Mouse (Mus musculus) E14TG2a.4 (cell line): ENCODE measurements around the gene Cpt1a.
A peak's percentile ranks its signal among the peaks of the same experiment; 100 is the strongest.

ENCODE experiments used
- H3K27me3 ChIP-seq: 2 replicates; pipeline ENCODE4 v1.6.1; 2014; ENCODE audit warnings: low read length, control low read depth; ENCODE audit not compliant: insufficient read depth
- H3K36me3 ChIP-seq: 2 replicates; pipeline ENCODE4 v1.6.1; 2014; ENCODE audit warnings: low read length, control low read depth; ENCODE audit not compliant: insufficient read depth
- H3K4me1 ChIP-seq: replicated peaks from 2 replicates; pipeline ENCODE4 v1.6.1; 2014; ENCODE audit warnings: low read depth, low read length, control low read depth
- H3K4me3 ChIP-seq: replicated peaks from 2 replicates; pipeline ENCODE4 v1.5.1; 2014; ENCODE audit warnings: mild to moderate bottlenecking, low read length
- H3K9me3 ChIP-seq: 2 replicates; pipeline ENCODE4 v1.6.1; 2014; ENCODE audit warnings: low read length, control low read depth
- CTCF ChIP-seq: conservative IDR thresholded peaks from 2 replicates; pipeline ENCODE4 v1.5.1; 2014; ENCODE audit warnings: low read length
- NANOG ChIP-seq: IDR thresholded peaks from 2 replicates; pipeline ENCODE4 v1.6.1; 2014; ENCODE audit warnings: borderline replicate concordance, low read length, mixed read lengths
- POU5F1 ChIP-seq: IDR thresholded peaks from 2 replicates; pipeline ENCODE4 v1.6.1; 2014; ENCODE audit warnings: low read length, borderline replicate concordance

Cpt1a gene

DNA sequence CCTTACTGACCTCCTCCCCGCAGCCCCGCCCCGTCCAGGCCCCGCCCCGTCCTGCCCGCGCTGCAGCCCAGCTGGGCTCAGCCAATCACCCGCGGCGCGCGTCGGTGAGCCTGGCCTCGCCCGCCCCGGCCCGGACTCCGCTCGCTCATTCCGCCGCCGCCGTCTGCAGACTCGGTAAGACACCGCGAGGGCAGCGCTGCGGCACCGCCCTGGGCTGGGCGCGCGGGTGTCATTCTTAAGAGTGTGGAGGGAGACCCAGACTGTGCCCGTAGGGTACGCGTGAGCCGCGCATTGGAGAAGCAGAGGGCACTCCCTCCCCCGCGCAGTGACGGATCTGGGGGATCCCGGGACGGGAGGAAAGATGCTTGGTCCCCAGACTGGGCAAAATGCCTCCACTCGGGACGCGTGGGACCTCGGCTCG, 1.1 kb downstream of the Cpt1a start:
- Histone ChIP-seq H3K36me3 (no peaks in the 10 kb centered on the region), H3K4me3 (peak overlapping the region; percentile 91), H3K4me1 (peaks cover 56% of the 10 kb centered on the region), H3K27me3 (peaks cover 37% of the 10 kb centered on the region), H3K9me3 (no peaks in the 10 kb centered on the region)
- TF ChIP-seq NANOG (no peak), CTCF (no peak), POU5F1 (no peak)

DNA sequence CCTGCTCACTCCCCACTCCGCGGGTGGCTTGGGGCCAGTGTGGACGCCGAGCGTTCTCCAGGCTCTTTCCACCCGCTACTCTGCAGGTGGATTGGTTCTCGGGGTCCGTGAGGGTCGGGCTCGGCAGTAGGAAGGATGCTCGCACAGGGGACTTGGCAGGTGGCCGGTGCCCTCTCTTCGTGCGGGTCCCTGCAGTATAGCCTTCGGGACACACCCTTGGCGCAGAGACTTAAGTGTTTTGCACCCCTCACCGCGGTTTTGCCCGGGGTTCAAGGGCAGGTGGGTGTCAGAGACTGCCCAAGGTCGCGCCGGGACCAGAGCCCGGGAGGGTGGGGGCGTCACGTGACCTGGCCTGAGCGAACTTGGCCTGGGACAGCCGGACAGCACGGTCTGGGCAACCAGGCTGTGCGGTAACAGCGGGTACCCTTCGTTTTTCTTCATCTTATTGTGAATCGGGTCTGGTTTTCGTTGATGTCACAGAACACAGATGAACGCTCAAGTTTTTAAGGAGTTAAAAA, 1.7 kb downstream of the Cpt1a start:
- no peaks in the 10 kb centered on the region for H3K9me3 ChIP-seq
- peak overlapping the region; percentile 91 for H3K4me3 ChIP-seq
- no peak for TF ChIP-seq POU5F1
- H3K4me1 ChIP-seq: peaks cover 62% of the 10 kb centered on the region
- H3K36me3 ChIP-seq: peaks cover 1% of the 10 kb centered on the region; the same call in 1 of the 2 replicates
- H3K27me3 ChIP-seq: peaks cover 34% of the 10 kb centered on the region

DNA sequence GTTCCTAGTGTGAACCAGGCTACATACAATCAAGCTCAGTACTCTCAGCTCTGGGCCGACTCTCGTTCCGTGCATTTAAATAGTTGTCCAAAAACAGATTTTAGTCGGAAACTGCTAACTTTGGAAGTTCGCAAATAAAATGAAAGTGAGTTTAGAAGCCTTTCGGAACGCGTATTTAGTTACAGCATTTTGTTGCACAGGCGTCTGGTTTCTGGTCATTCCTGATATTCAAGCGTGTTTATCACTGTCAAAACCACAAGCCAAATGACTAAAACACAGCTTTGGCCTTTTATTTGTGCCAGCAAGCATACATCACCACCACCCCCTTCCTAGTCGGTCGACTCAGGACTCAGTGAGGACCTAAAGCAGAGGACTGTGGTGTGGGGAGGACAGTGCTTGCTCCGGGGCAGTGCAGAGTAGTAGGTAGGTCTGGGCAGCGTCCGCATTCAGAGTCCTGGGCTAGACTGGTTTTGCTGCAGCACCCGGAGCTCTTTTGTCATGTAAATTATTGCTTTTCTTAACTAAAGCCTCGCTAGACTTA, 2.2 kb downstream of the Cpt1a start:
- Histone ChIP-seq H3K4me3 (peak overlapping the region; percentile 91), H3K9me3 (no peaks in the 10 kb centered on the region), H3K27me3 (peaks cover 29% of the 10 kb centered on the region), H3K36me3 (peaks cover 3% of the 10 kb centered on the region; the same call in 1 of the 2 replicates), H3K4me1 (peaks cover 65% of the 10 kb centered on the region)
- TF ChIP-seq CTCF (no peak), POU5F1 (peak; percentile 77)

DNA sequence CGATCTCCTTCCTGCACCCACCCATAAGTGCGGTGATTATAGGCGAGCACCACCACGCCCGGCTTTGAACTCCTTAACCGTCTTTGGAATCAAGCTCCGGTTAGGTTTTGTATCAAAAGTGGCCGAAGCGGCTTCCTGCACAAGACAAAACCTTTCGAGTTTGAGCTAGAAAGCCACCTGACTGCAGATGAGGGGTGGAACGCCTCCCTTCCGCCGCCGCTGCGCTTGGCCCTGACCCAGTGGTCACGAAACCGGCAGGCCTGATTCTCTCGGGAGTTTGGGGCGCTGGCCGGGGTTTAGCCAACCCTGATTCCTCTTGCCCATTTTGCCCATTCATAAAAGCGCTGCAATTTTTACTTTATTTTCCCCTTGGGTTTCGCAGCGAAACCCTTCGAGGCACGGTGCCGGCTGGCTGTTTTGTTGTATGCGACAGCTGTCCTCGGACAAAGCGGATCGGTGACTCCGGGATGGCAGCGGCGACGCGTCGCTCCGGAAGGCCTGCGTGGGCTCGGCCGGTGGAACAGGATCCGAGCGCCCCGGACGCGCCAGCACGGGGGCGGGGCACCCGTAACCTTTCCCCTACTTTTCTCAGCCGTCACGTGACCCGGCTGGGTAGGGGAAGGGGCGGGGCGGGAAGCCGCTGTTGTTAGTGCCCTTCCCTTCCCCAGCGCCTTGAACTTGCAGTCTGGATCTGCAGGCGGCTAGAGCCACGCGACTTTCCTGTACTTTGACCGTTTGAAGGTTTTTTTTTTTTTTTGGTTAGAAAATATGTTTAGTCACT, 3.0 kb downstream of the Cpt1a start:
- Histone ChIP-seq H3K27me3 (peaks cover 22% of the 10 kb centered on the region), H3K36me3 (peaks cover 5% of the 10 kb centered on the region; the same call in 1 of the 2 replicates), H3K9me3 (no peaks in the 10 kb centered on the region), H3K4me3 (peak overlapping the region; percentile 91), H3K4me1 (peaks cover 67% of the 10 kb centered on the region)
- TF ChIP-seq CTCF (no peak), NANOG (no peak), POU5F1 (no peak)

DNA sequence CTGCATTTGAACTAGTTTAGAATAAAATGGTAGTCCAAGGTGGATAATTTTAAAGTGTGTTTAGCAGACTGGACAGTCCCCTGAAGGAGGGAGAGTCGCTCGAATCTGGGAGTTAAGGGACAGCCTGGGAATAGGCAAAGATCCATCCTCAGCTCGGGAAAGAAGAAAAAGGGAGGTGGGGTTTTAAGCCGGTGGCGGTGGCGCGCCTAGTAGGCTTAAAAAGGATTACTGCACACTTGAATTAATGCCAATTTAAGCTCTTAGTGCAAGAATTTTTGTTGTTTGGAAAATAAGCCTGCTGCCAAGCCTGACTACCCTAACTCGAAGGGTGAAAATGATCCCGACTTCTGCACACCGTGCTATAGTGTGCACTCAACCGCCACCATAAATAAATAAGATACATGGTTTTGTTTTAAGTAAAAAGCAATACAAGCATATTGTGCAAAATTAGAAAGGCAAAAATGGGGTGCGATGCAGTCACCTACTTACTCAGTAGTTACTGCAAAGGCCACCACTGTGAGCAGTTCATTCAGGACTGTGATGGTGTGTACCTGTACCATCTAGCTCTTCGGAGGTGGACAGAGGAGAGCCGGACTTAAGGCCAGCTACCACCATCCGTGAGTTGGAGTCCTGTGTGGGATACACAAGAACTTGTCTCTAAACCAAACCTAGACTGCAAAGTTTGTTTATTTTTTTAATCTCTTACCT, 3.8 kb downstream of the Cpt1a start:
- no peak for TF ChIP-seq NANOG
- TF ChIP-seq CTCF: no peak
- no peak for TF ChIP-seq POU5F1
- Histone ChIP-seq H3K4me1 (peaks cover 75% of the 10 kb centered on the region), H3K4me3 (peak overlapping the region; percentile 91)

DNA sequence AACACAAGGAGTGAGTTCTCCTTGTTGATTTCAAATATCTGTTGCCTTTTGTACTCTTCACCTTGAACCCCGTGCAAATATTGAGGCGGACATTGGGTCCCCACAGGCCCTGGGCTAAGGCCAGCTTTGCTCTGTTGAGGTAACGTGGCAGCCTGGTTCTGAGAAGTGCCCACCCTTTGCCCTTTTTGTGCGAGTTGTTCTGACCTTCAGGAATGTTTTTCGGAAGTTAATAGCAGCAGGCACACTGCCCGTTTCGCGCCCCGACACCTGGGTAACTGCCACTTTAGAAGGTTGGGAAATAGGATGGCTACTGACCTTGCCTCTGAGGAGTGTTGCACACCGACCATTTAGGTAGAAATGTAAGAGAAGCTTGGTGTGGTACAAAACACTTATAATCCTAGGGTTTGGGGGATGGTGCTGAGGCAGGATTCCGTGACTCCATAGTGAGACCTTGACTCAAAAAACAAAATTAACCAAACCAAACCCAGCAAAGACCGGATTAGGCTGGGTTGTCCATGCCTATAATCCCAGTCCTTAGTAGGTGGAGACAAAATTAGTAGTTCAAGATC, 4.4 kb downstream of the Cpt1a start:
- Histone ChIP-seq H3K4me3 (peak overlapping the region; percentile 91; the same call in 1 of the 2 replicates), H3K4me1 (peaks cover 76% of the 10 kb centered on the region), H3K36me3 (peaks cover 5% of the 10 kb centered on the region; the same call in 1 of the 2 replicates), H3K9me3 (no peaks in the 10 kb centered on the region), H3K27me3 (peaks cover 17% of the 10 kb centered on the region)
- TF ChIP-seq POU5F1 (no peak), CTCF (no peak), NANOG (no peak)

More for the DNA sequence above, 3.8 kb downstream of the Cpt1a start:
- peaks cover 22% of the 10 kb centered on the region for H3K27me3 ChIP-seq
- no peaks in the 10 kb centered on the region for H3K9me3 ChIP-seq
- peaks cover 5% of the 10 kb centered on the region; the same call in 1 of the 2 replicates for H3K36me3 ChIP-seq

DNA sequence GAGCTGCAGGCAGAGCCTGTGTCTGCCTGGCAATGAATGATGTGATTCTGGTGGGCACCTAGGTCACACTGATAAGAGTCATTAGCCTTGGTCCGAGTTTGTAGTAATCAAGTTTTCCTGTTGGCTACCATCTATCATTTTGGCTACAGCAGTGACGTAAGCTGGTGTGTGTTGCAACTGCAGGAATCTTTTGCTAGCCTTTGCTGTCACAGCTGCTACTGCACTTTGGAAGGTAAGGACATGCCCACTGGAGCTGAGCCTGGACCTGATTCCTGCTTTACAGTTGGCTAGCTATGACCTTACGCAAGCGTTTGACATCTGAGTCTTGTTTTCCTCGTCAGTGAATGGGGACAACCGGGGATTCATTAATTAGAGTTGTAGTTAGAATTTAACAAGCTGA, 11.1 kb downstream of the Cpt1a start:
- TF ChIP-seq POU5F1 (no peak), CTCF (no peak)
- H3K9me3 ChIP-seq: no peaks in the 10 kb centered on the region
- peaks cover 12% of the 10 kb centered on the region for H3K36me3 ChIP-seq
- H3K4me1 ChIP-seq: peaks cover 58% of the 10 kb centered on the region
- no peak overlapping the region for H3K4me3 ChIP-seq
- no peaks in the 10 kb centered on the region for H3K27me3 ChIP-seq
